Mouse (Mus musculus): ENCODE results near the gene Adarb1.

GRCm38 (mm10) chr10:77465902-77466301 lies 47.8 kb upstream of the Adarb1 start:
- TF ChIP-seq CTCF (IDR thresholded peaks at IDR 0.05; ENCODE audit: borderline replicate concordance, extremely low read depth, insufficient read depth, insufficient read length) (no peak), POLR2A (IDR thresholded peaks at IDR 0.05; ENCODE audit: borderline replicate concordance, extremely low read depth, insufficient read depth, insufficient read length, poor library complexity, severe bottlenecking) (no peak)

Measured in brain, embryonic 14.5 days (tissue).